Mouse (Mus musculus) MEL (cell line): ENCODE measurements around the gene Ndufaf2. TPM values are rescaled to one million over a fixed set of nuclear protein-coding genes. Genes with fewer than 3 reads are reported as not detected.

Experiments
- DNase-seq: peaks from one replicate; pipeline ENCODE4 v3.0.0; 2011; ENCODE audit warnings: low read depth, low spot score
- H3K27ac ChIP-seq: 2 replicates; pipeline ENCODE4 v1.5.1; 2012; ENCODE audit warnings: low read depth, mild to moderate bottlenecking, control low read depth, low read length, moderate library complexity; ENCODE audit not compliant: control insufficient read depth
- H3K27me3 ChIP-seq, 2 experiments: fragments of 150-350 bp in 1 of 2; sonication (generic) in 1 of 2; 2 replicates each; pipeline ENCODE4 v1.6.1; 2012; ENCODE audit warnings: low read length in 2 of 2, mild to moderate bottlenecking in 2 of 2, improper control_type of control experiment in 1 of 2, moderate library complexity in 1 of 2; ENCODE audit not compliant: insufficient read depth in 2 of 2, control insufficient read depth in 1 of 2
- H3K36me3 ChIP-seq, 2 experiments: 2 replicates each; pipeline ENCODE4 v1.6.1; 2012 to 2014; ENCODE audit warnings: low read length in 2 of 2, improper control_type of control experiment in 1 of 2, inconsistent platforms in 1 of 2, mild to moderate bottlenecking in 1 of 2; ENCODE audit not compliant: insufficient read depth in 2 of 2, control insufficient read depth in 1 of 2
- H3K4me1 ChIP-seq, 2 experiments: fragments of 150-350 bp in 1 of 2; sonication (generic) in 1 of 2; 2 replicates each; pipeline ENCODE4 v1.6.1; 2012; ENCODE audit warnings: low read length in 2 of 2, improper control_type of control experiment in 1 of 2, mild to moderate bottlenecking in 1 of 2; ENCODE audit not compliant: insufficient read depth in 2 of 2, control insufficient read depth in 1 of 2
- H3K4me3 ChIP-seq, 2 experiments: fragments of 150-350 bp in 1 of 2; sonication (generic) in 1 of 2; 2 replicates each; pipeline ENCODE4 v1.5.1; 2012; ENCODE audit warnings: low read depth in 2 of 2, low read length in 2 of 2, mild to moderate bottlenecking in 2 of 2, moderate library complexity in 2 of 2, control low read depth in 1 of 2, improper control_type of control experiment in 1 of 2; ENCODE audit not compliant: control insufficient read depth in 1 of 2, insufficient read depth in 1 of 2
- H3K79me2 ChIP-seq: 2 replicates; pipeline ENCODE4 v1.6.1; 2012; ENCODE audit warnings: mild to moderate bottlenecking, low read length, moderate library complexity; ENCODE audit not compliant: control insufficient read depth, poor library complexity, insufficient read depth
- H3K9ac ChIP-seq: 2 replicates; pipeline ENCODE4 v1.6.1; 2012; ENCODE audit warnings: low read depth, mild to moderate bottlenecking, control low read depth, low read length, moderate library complexity; ENCODE audit not compliant: control insufficient read depth, poor library complexity, severe bottlenecking
- H3K9me3 ChIP-seq: fragments of 150-350 bp; sonication (generic); replicated peaks from 2 replicates; pipeline ENCODE4 v1.6.1; 2012; ENCODE audit warnings: mild to moderate bottlenecking, low read length, improper control_type of control experiment, moderate library complexity; ENCODE audit not compliant: insufficient read depth
- CHD1 ChIP-seq: IDR thresholded peaks from 2 replicates; pipeline ENCODE4 v1.6.1; 2012; ENCODE audit warnings: low read depth, mild to moderate bottlenecking, inconsistent platforms, low read length, improper control_type of control experiment
- E2F4 ChIP-seq: IDR thresholded peaks from 2 replicates; pipeline ENCODE4 v1.6.1; 2011; ENCODE audit warnings: low read depth, low read length, improper control_type of control experiment, borderline replicate concordance
- ELF1 ChIP-seq: IDR thresholded peaks from 2 replicates; pipeline ENCODE4 v1.6.1; 2014; ENCODE audit warnings: low read depth, mild to moderate bottlenecking, inconsistent platforms, low read length, improper control_type of control experiment, moderate library complexity
- EP300 ChIP-seq, 2 experiments: IDR thresholded peaks; 2 replicates each; pipeline ENCODE4 v1.6.1; 2011; ENCODE audit warnings: improper control_type of control experiment in 2 of 2, low read length in 2 of 2, low read depth in 1 of 2, mild to moderate bottlenecking in 1 of 2
- HCFC1 ChIP-seq: IDR thresholded peaks from 2 replicates; pipeline ENCODE4 v1.6.1; 2012; ENCODE audit warnings: low read depth, mild to moderate bottlenecking, inconsistent platforms, low read length, improper control_type of control experiment, moderate library complexity
- MAFK ChIP-seq: IDR thresholded peaks from 2 replicates; pipeline ENCODE4 v1.6.1; 2011; ENCODE audit warnings: low read depth, mild to moderate bottlenecking, low read length, improper control_type of control experiment, borderline replicate concordance
- MAX ChIP-seq: IDR thresholded peaks from 2 replicates; pipeline ENCODE4 v1.6.1; 2011; ENCODE audit warnings: low read length, improper control_type of control experiment
- MAZ ChIP-seq: IDR thresholded peaks from 2 replicates; pipeline ENCODE4 v1.6.1; 2012; ENCODE audit warnings: low read depth, mild to moderate bottlenecking, inconsistent platforms, low read length, improper control_type of control experiment
- MEF2A ChIP-seq: IDR thresholded peaks from 2 replicates; pipeline ENCODE4 v1.6.1; 2014; ENCODE audit warnings: low read depth, mild to moderate bottlenecking, inconsistent platforms, low read length, improper control_type of control experiment; ENCODE audit not compliant: poor library complexity, insufficient replicate concordance, severe bottlenecking; ENCODE audit errors: extremely low read depth
- MXI1 ChIP-seq: IDR thresholded peaks from 2 replicates; pipeline ENCODE4 v1.6.1; 2011; ENCODE audit warnings: mild to moderate bottlenecking, low read depth, low read length, improper control_type of control experiment
- MYB ChIP-seq: IDR thresholded peaks from 2 replicates; pipeline ENCODE4 v1.6.1; 2011; ENCODE audit warnings: mild to moderate bottlenecking, low read depth, low read length, improper control_type of control experiment
- MYC ChIP-seq: IDR thresholded peaks from 2 replicates; pipeline ENCODE4 v1.6.1; 2011; ENCODE audit warnings: low read depth, mild to moderate bottlenecking, low read length, improper control_type of control experiment, moderate library complexity
- NELFE ChIP-seq: IDR thresholded peaks from 2 replicates; pipeline ENCODE4 v1.6.1; 2011; ENCODE audit warnings: low read depth, low read length, improper control_type of control experiment
- POLR2AphosphoS2 ChIP-seq: IDR thresholded peaks from 2 replicates; pipeline ENCODE4 v1.6.1; 2011; ENCODE audit warnings: low read length, improper control_type of control experiment
- RAD21 ChIP-seq: IDR thresholded peaks from 2 replicates; pipeline ENCODE4 v1.6.1; 2011; ENCODE audit warnings: mild to moderate bottlenecking, low read depth, low read length, improper control_type of control experiment
- RCOR1 ChIP-seq: IDR thresholded peaks from 2 replicates; pipeline ENCODE4 v1.6.1; 2012; ENCODE audit warnings: low read depth, mild to moderate bottlenecking, inconsistent platforms, low read length, improper control_type of control experiment
- SMC3 ChIP-seq: IDR thresholded peaks from 2 replicates; pipeline ENCODE4 v1.6.1; 2011; ENCODE audit warnings: low read depth, low read length, improper control_type of control experiment
- TBP ChIP-seq: IDR thresholded peaks from 2 replicates; pipeline ENCODE4 v1.8.0; 2011; ENCODE audit warnings: low read depth, low read length, improper control_type of control experiment
- TCF12 ChIP-seq: IDR thresholded peaks from 2 replicates; pipeline ENCODE4 v1.6.1; 2014; ENCODE audit warnings: low read depth, mild to moderate bottlenecking, inconsistent platforms, low read length, improper control_type of control experiment, moderate library complexity
- UBTF ChIP-seq: IDR thresholded peaks from 2 replicates; pipeline ENCODE4 v1.6.1; 2012; ENCODE audit warnings: low read depth, mild to moderate bottlenecking, inconsistent platforms, low read length, improper control_type of control experiment, moderate library complexity, borderline replicate concordance; ENCODE audit not compliant: insufficient read depth
- ZC3H11A ChIP-seq: IDR thresholded peaks from 2 replicates; pipeline ENCODE4 v1.6.1; 2012; ENCODE audit warnings: low read depth, mild to moderate bottlenecking, inconsistent platforms, low read length, improper control_type of control experiment
- ZNF384 ChIP-seq: IDR thresholded peaks from 2 replicates; pipeline ENCODE4 v1.6.1; 2012; ENCODE audit warnings: low read depth, mild to moderate bottlenecking, inconsistent platforms, low read length, improper control_type of control experiment
- polyA plus RNA-seq, 2 experiments: library from polyadenylated mRNA; stranded (reverse) in 1 of 2; unstranded in 1 of 2; fragments of >175 nt in 1 of 2; fragments of >200 nt in 1 of 2; gene quantifications; 2 replicates each; pipeline versions ENCODE4 v1.2.1 to v1.2.4; 2012; ENCODE audit warnings: low replicate concordance in 2 of 2, low read depth in 1 of 2; ENCODE audit not compliant: insufficient read length in 2 of 2, insufficient read depth in 1 of 2, missing spikeins in 1 of 2
- total RNA-seq: library from RNA; depleted of rRNA; stranded (reverse); fragments of 300-350 nt; gene quantifications from 2 replicates; pipeline ENCODE4 v1.2.3, GENCODE M21; 2012

Gene Ndufaf2
- total and polyA plus RNA-seq, 3 experiments: 50.9 to 76.0 TPM; not detected in 1

DNA sequence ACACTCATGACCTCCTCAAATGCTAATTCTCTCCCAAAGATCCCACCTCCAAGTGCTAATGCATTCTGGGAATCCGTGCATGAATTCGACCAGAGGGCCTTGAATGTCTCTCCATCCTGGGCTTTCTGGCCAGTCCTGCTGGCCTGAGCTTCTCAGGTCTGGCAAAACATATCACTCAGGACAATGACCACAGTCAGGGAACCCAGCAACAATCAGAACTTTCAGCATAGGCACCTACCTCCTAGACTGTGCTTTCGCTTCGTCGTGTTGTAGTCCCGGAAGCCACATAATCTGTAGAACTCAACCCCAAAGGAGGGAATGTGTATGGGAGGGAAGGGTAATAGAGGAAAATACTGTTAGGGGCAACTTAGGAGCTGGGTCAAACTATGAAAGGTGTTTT is 179.0 kb downstream of the Ndufaf2 start:
- H3K27ac ChIP-seq: no peak overlapping the region
- H3K27me3 ChIP-seq: peaks cover 2 to 3% of the 10 kb centered on the region in 2 experiments; a peak in 3 of 4 replicates
- H3K36me3 ChIP-seq: no peaks in the 10 kb centered on the region
- no peak overlapping the region for H3K4me3 ChIP-seq
- H3K9ac ChIP-seq: no peak overlapping the region
- H3K79me2 ChIP-seq: no peaks in the 10 kb centered on the region
- no peaks in the 10 kb centered on the region for H3K9me3 ChIP-seq
- no peaks in the 10 kb centered on the region for H3K4me1 ChIP-seq
- TF ChIP-seq MAZ (no peak), MAFK (no peak), RAD21 (no peak), MXI1 (no peak), TBP (no peak), MYB (no peak), HCFC1 (no peak), EP300 (IDR thresholded peaks at IDR 0.05; ENCODE audit: low read depth in 1 of 2, low read length in 2 of 2) (no peak), CHD1 (no peak), UBTF (no peak)
- TF ChIP-seq, all 39 proteins: peak for 0
- no peak for DNase-seq

DNA sequence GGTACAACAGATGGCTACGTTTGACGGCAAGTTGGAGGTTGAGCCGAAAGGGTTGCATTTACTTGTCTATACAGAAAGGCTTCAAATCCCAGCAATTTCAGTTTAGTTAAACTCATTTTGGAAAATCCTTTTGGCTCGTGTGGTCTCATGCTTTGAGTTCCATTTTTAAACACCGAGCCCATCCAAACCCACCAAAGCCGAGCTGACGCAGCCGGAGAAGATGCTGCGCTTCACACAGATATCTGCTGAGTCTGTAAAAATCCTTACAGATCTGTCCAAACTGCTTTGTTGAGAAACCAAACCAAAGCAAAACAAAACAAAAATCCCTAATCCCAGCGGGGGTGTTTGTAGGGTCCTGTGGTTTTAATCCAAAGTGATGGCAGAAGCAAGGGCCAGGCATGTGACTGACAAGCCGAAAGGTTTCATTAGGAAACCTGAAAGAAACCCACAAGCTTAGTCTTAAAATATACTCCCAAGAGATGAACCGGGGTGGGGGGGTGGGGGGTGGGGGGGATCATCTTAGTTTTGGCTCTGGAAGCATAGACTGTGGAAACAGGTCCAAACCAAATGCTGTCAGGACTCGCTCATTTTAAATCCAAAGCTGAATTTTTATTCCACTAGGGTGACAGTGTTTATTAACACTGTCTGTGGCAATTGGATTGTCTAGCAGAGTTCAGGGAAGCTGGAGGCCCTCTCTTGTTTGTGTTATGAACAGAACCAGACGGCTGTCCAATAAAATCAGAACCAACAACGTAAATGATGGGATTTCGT is 181.4 kb downstream of the Ndufaf2 start:
- Histone ChIP-seq H3K27ac (no peak overlapping the region), H3K9ac (no peak overlapping the region), H3K9me3 (no peaks in the 10 kb centered on the region), H3K27me3 (peaks cover 2 to 8% of the 10 kb centered on the region in 2 experiments), H3K4me3 (no peak overlapping the region), H3K36me3 (no peaks in the 10 kb centered on the region), H3K79me2 (no peaks in the 10 kb centered on the region), H3K4me1 (no peaks in the 10 kb centered on the region)
- DNase-seq: no peak
- no peak for TF ChIP-seq ELF1
- TF ChIP-seq MEF2A: no peak
- TF ChIP-seq E2F4: no peak
- no peak for TF ChIP-seq POLR2AphosphoS2
- no peak for TF ChIP-seq MAX
- TF ChIP-seq HCFC1: no peak
- TF ChIP-seq ZC3H11A: no peak
- TF ChIP-seq UBTF: no peak
- TF ChIP-seq ZNF384: no peak
- no peak for TF ChIP-seq MYC
- no peak for TF ChIP-seq NELFE
- no peak for TF ChIP-seq RCOR1
- no peak for TF ChIP-seq SMC3
- TF ChIP-seq TCF12: no peak
